Mouse (Mus musculus) midbrain, embryonic 11.5 days (tissue): ENCODE results near the gene Pqbp1. TPM values are rescaled to one million over a fixed set of nuclear protein-coding genes. Genes with fewer than 3 reads are reported as not detected.

Source experiments
- ATAC-seq: fragments of 200-750 bp; cut with Nextera tagmentation; 2 replicates; pipeline ENCODE4 v1.8.0; 2017; ENCODE audit warnings: moderate TSS enrichment, moderate library complexity; ENCODE audit not compliant: low FRiP score
- DNase-seq: peaks from one replicate; pipeline ENCODE4 v3.0.0; 2015; ENCODE audit warnings: low spot score; ENCODE audit errors: missing footprints
- H3K27ac ChIP-seq: fragments of 300-500 bp; sonication (generic); 2 replicates; pipeline ENCODE4 v1.5.1; 2014; ENCODE audit warnings: low read depth, low read length
- H3K27me3 ChIP-seq: fragments of 300-500 bp; sonication (generic); 2 replicates; pipeline ENCODE4 v1.6.1; 2014; ENCODE audit warnings: mild to moderate bottlenecking, low read length, moderate library complexity, mixed read lengths; ENCODE audit not compliant: control insufficient read depth, insufficient read depth
- H3K36me3 ChIP-seq: fragments of 300-500 bp; sonication (generic); 2 replicates; pipeline ENCODE4 v1.6.1; 2014; ENCODE audit warnings: mild to moderate bottlenecking, low read length, moderate library complexity, mixed read lengths; ENCODE audit not compliant: control insufficient read depth, insufficient read depth
- H3K4me1 ChIP-seq: fragments of 300-500 bp; sonication (generic); 2 replicates; pipeline ENCODE4 v1.6.1; 2014; ENCODE audit warnings: low read length; ENCODE audit not compliant: control insufficient read depth, insufficient read depth
- H3K4me2 ChIP-seq: fragments of 300-500 bp; sonication (generic); 2 replicates; pipeline ENCODE4 v1.6.1; 2014; ENCODE audit warnings: mild to moderate bottlenecking, moderate library complexity
- H3K4me3 ChIP-seq: fragments of 300-500 bp; sonication (generic); 2 replicates; pipeline ENCODE4 v1.5.1; 2014; ENCODE audit warnings: low read depth, low read length
- H3K9ac ChIP-seq: fragments of 300-500 bp; sonication (generic); 2 replicates; pipeline ENCODE4 v1.6.1; 2014; ENCODE audit warnings: low read length
- H3K9me3 ChIP-seq: fragments of 300-500 bp; sonication (generic); 2 replicates; pipeline ENCODE4 v1.6.1; 2016; ENCODE audit warnings: low read length; ENCODE audit not compliant: control insufficient read depth
- WGBS: fragments of 180-500 bp; shearing (Covaris S2); extraction: QIAGEN DNeasy Blood & Tissue Kit; methylation state at CpG from one replicate; pipeline ENCODE4 v1.1.7; 2014; 5-methylcytosine and 5-hydroxymethylcytosine counted together
- polyA plus RNA-seq: library from polyadenylated mRNA; unstranded; fragments of >200 nt; fragmentation: Nextera tagmentation; extraction: Ambion mirVana; gene quantifications from 2 replicates; pipeline ENCODE4 v1.2.1, GENCODE M21; 2014

Gene Pqbp1
- polyA plus RNA-seq: 143 and 160 TPM in 2 replicates

DNA sequence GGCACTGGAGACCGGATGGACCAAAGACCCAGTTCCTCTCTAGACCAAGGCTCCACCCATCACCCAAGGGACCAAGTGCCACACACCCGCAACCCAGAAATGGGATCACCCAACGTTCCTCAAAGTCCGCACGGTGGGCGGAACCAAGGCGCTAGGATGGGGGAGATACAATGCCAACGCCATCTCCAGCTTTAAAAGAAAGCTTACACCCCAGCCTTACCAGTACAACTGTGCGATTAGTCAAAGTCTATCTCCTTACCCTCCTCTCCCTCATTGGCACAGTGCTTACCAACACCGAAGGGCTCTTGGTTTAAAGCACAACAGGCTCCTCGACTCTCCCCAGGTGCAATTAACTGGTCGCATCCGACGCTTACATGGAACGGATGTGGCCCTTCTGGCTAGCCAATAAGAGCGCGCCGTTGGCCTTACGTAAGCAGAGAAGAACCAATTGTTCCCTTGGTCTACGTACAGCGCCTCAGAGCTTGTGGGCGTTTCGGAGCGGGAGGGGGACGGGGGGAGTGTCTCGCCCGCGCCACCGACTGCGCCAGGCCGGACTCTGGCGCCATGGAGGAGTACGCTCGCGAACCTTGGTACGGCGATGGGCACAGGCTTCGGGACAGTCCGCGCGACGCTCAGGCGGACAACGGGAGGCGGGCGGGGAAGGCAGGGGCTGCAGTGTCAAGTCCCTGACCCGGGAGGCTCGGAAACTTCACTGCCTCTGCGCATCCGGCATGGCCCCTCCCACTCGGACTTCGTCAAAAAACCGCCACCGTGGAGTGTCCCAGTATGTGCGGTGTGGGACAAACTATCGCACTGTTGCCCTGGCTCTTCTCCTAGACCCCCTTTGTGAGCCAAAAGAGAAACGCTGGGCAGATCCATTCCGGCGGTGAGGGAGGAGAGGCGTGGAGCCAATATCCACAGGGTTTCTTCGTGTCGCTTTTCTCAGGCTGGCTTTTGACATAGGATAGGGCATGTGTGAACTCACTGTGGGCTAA lies at the start of gene Pqbp1, which contains the start of gene Timm17b:
Gene Pqbp1, minus strand, starts transcription at position 390 of the 995 bp plus-strand sequence.
Gene Timm17b, plus strand, starts transcription at position 478 of the 995 bp plus-strand sequence.
- peak within 1 kb of the TSS; percentile 67; the same call in 1 of the 2 replicates for H3K27ac ChIP-seq
- DNase-seq: peak; percentile 97
- no peaks in the 10 kb centered on the region; the same call in 1 of the 2 replicates for H3K4me1 ChIP-seq
- no peaks in the 10 kb centered on the region for H3K27me3 ChIP-seq
- peak within 1 kb of the TSS; percentile 66 for H3K9ac ChIP-seq
- H3K4me2 ChIP-seq: peak within 1 kb of the TSS; percentile 49
- WGBS: 16% methylated on average over 62 of the region's 62 CpGs
- no peaks in the 10 kb centered on the region for H3K9me3 ChIP-seq
- peak within 1 kb of the TSS; percentile 52 for H3K4me3 ChIP-seq
- peak; percentile 98 for ATAC-seq
- H3K36me3 ChIP-seq: 0 out of 2 replicates have a peak, but pooled peaks cover 3% of the 10 kb centered on the region

GRCm38 (mm10) chrX:7947900-7948492 lies 48.9 kb upstream of the Pqbp1 start:
- Histone ChIP-seq H3K4me3 (peak overlapping the region; percentile 25), H3K27me3 (no peaks in the 10 kb centered on the region), H3K4me2 (peak overlapping the region; percentile 43), H3K9me3 (no peaks in the 10 kb centered on the region), H3K9ac (peak overlapping the region; percentile 47; the same call in 1 of the 2 replicates), H3K36me3 (no peaks in the 10 kb centered on the region), H3K27ac (no peak overlapping the region; the same call in 1 of the 2 replicates), H3K4me1 (no peaks in the 10 kb centered on the region; the same call in 1 of the 2 replicates)
- no peak for ATAC-seq
- peak; percentile 98 for DNase-seq
- WGBS: 10% methylated on average over 38 of the region's 38 CpGs

- ATAC-seq (peak; percentile 99), DNase-seq (peak; percentile 83)
- H3K27me3 ChIP-seq: no peaks in the 10 kb centered on the region
- WGBS: 20% methylated on average over 34 of the region's 37 CpGs
- peak within 1 kb of the TSS; percentile 53 for H3K4me2 ChIP-seq
- H3K4me3 ChIP-seq: peak within 1 kb of the TSS; percentile 43
- H3K9me3 ChIP-seq: no peaks in the 10 kb centered on the region
- no peaks in the 10 kb centered on the region for H3K36me3 ChIP-seq
- H3K4me1 ChIP-seq: no peaks in the 10 kb centered on the region; the same call in 1 of the 2 replicates
- peak within 1 kb of the TSS; percentile 48; the same call in 1 of the 2 replicates for H3K9ac ChIP-seq
- no peak within 1 kb of the TSS; the same call in 1 of the 2 replicates for H3K27ac ChIP-seq
Observed at GRCm38 (mm10) chrX:7947108-7947899, 48.2 kb upstream of the Pqbp1 start, which contains the start of gene Hdac6. TSS of gene Hdac6 (minus strand) at chrX:7947889.

- Histone ChIP-seq H3K4me3 (no peak overlapping the region), H3K27me3 (no peaks in the 10 kb centered on the region), H3K9me3 (no peaks in the 10 kb centered on the region), H3K27ac (no peak overlapping the region), H3K4me2 (no peak overlapping the region), H3K4me1 (no peaks in the 10 kb centered on the region; the same call in 1 of the 2 replicates), H3K36me3 (no peaks in the 10 kb centered on the region), H3K9ac (no peak overlapping the region)
- DNase-seq (no peak), ATAC-seq (no peak)
- 73% methylated on average over 8 of the region's 8 CpGs for WGBS
Observed at GRCm38 (mm10) chrX:7945618-7946017, 46.5 kb upstream of the Pqbp1 start.

DNA sequence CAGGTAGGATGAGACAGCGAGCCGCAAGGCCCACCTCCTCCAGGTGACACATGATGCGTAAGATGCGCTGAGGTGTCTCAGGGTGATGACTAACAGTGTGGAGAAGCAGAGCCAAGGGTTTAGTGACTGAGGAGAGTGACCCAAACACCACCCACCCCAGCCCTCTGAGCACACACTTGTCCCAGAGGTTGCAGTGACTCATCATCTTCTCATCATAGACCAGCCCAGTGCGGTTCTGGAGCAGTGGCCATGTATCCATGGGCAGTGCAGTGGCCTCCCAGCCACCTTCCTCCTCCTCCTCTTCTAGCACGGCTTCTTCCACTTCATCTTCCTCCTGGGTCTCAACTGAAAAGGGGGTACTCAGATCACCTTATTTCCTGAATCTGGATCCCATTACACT lies 38.6 kb upstream of the Pqbp1 start:
- Histone ChIP-seq H3K36me3 (0 out of 2 replicates have a peak, but pooled peaks cover 2% of the 10 kb centered on the region), H3K4me3 (no peak overlapping the region), H3K9ac (no peak overlapping the region), H3K4me1 (no peaks in the 10 kb centered on the region), H3K27ac (no peak overlapping the region), H3K9me3 (no peaks in the 10 kb centered on the region), H3K27me3 (no peaks in the 10 kb centered on the region), H3K4me2 (no peak overlapping the region)
- no peak for DNase-seq
- 95% methylated on average over 6 of the region's 6 CpGs for WGBS
- no peak for ATAC-seq

GRCm38 (mm10) chrX:7936874-7937273 lies 37.8 kb upstream of the Pqbp1 start:
- Histone ChIP-seq H3K9me3 (no peaks in the 10 kb centered on the region), H3K4me3 (no peak overlapping the region), H3K4me1 (no peaks in the 10 kb centered on the region), H3K4me2 (no peak overlapping the region), H3K9ac (no peak overlapping the region), H3K27me3 (no peaks in the 10 kb centered on the region), H3K27ac (no peak overlapping the region), H3K36me3 (0 out of 2 replicates have a peak, but pooled peaks cover 2% of the 10 kb centered on the region)
- WGBS: 44% methylated on average over 11 of the region's 11 CpGs
- DNase-seq (no peak), ATAC-seq (no peak)

DNA sequence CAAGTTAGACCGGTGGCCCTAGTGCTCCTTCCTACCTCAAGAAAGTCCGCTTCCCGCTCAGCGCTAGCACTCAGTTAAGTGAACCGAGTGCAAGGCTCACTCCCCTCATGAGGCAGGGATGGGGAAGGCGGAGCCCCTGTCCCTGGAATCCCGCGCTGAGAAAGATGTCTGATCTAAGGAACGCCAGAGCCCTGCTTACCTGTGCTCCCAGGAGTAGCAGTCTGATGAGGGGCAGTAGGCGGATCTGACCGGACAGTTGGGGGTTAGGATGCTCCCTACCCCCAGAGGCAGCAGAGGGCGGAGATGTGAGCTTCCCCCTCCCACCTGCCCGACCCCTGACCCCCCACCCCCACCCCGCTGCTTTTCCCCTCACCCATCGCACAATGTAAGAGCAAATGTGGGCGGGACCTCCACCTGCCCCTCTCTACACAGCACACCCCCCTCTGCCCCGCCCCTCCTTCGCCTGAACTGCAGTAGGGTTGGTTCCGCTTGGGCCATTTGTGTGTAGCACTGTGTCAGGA lies 29.3 kb upstream of the Pqbp1 start, which contains the start of gene Eras:
Gene Eras, minus strand, starts transcription at position 338 of the 521 bp plus-strand sequence.
- no peak for ATAC-seq
- Histone ChIP-seq H3K4me2 (no peak within 1 kb of the TSS), H3K9ac (no peak within 1 kb of the TSS), H3K9me3 (no peaks in the 10 kb centered on the region), H3K36me3 (0 out of 2 replicates have a peak, but pooled peaks cover 4% of the 10 kb centered on the region), H3K4me1 (no peaks in the 10 kb centered on the region), H3K4me3 (no peak within 1 kb of the TSS), H3K27ac (no peak within 1 kb of the TSS), H3K27me3 (peaks cover 9% of the 10 kb centered on the region)
- WGBS: 11% methylated on average over 18 of the region's 19 CpGs
- DNase-seq: no peak

- Histone ChIP-seq H3K4me3 (no peak overlapping the region), H3K27me3 (peaks cover 19% of the 10 kb centered on the region), H3K4me2 (no peak overlapping the region), H3K4me1 (peaks cover 6% of the 10 kb centered on the region), H3K9me3 (no peaks in the 10 kb centered on the region), H3K27ac (no peak overlapping the region), H3K9ac (no peak overlapping the region), H3K36me3 (0 out of 2 replicates have a peak, but pooled peaks cover 4% of the 10 kb centered on the region)
- WGBS: 22% methylated on average over 10 of the region's 10 CpGs
- ATAC-seq: no peak
- no peak for DNase-seq
Observed at GRCm38 (mm10) chrX:7927116-7927515, 28.0 kb upstream of the Pqbp1 start.
